Mouse (Mus musculus) CD4-positive, CD25-positive, alpha-beta regulatory T cell, adult 9 weeks (primary cell): Measurements from ENCODE around the gene Mylk3. TPM values are rescaled to one million over a fixed set of nuclear protein-coding genes. Genes with fewer than 3 reads are reported as not detected.

Experiments used
- polyA plus RNA-seq: library from polyadenylated mRNA; unstranded; fragments of 100-300 nt; shearing (Covaris generic); gene quantifications from one replicate; pipeline ENCODE4 v1.2.1, GENCODE M21; 2017

Gene Mylk3
- not detected for polyA plus RNA-seq

DNA sequence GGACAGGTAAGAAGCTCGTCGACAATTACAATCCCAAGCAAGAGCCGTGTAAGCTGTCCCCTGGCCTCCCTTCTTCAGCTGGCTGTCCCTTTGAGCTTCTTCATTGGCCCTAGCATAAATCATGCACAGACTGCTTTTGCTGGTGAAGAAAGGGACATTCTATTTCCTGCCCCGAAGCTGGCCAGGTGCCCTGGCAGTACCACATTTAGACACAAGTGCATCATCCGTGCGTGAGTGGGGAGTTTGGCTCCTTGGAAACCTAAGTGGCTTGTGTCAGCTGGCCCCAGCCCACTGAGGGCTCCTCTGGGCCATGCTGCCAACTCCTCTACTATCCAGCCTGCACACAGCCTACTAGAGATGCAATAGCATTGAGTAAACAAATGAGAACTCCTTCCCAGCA is at the start of gene Mylk3:
TSS of gene Mylk3 (minus strand) at position 141 of the 400 bp plus-strand sequence.

DNA sequence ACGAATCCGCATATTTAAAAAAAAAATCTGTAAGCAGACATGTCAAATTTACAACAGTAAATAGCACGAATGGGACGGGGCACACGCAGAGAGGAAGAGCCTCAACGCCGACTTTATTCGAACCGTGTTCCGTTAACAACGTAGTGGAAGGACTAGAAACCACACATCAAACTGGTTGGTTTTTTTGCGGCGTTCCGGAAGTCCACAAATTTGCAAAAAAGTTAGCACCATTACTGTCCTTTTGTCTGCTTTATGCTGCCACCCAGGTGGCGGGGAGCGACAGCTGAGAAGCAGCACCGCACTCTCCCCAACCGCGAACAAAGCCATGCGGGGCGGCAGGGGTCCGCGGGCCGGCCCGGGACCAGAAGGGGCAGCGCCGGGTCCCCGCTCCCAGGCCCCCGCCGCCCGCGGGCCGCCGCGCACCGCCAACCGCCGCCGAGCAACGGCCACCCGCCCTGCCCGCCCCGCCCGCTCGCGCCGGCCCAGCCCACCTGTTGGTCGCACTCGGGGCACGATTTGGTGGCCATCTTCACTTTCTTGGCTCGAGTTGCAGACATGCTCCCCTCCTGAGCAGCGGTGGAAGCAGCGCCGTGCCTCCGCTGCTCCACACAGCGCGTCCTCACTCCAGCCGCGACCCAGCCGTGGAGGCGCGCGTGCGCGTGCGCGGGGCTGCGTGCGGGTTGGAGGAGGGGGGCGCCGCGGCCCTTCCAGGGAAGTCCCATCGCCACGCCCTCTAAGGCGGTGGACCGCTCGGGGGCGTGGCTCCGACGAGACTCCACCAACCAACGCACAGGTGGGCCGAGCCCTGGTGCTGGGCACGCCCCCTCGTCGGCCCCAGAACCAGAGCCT is 46.2 kb upstream of the Mylk3 start, which contains the start of gene 4921524J17Rik:
TSS of gene 4921524J17Rik (minus strand) at position 666 of the 849 bp plus-strand sequence.

DNA sequence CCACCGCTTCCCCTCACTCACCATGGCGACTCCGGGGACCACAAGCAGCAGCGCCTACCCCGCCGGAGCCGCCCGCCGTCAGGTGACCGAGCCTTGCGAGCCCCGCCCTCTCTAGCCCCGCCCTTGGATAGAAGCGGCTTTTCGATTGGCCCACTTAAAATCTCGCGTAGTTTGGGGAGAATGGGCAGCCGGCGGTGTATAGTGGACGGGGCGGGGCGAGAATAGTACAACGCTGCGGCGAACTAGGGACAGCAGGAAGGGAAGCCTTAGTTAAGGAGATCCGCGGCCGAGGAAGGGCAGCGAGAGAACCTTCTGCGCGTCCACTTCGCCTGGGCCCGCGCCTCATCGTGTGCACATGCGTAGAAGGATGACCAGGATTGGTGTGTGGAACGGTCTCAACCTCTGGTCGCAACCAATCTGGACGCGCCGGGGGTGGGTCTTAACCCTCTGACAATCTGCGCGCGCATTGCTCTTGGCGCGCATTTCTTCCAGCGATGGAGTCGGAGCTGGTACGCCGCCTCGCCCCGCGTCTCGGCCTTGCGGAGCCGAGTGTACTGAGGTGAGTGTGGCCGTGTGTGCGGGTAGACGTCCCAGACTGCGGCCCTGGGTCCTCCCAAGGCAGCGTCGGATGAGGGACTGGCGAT is 86.6 kb downstream of the Mylk3 start, which contains the start of the genes Orc6 and Vps35:
TSS of gene Orc6 (plus strand) at position 199 of the 644 bp plus-strand sequence.
TSS of gene Vps35 (minus strand) at position 369 of the 644 bp plus-strand sequence.

Other genes with a start within 250 kb of the Mylk3 start
- not detected for gene Cks1brt, start 234.4 kb downstream of the Mylk3 start, polyA plus RNA-seq
- not detected for gene Olfr371, start 160.4 kb downstream of the Mylk3 start, polyA plus RNA-seq
- 29.8 TPM for gene Orc6, start 86.7 kb downstream of the Mylk3 start, polyA plus RNA-seq
- 120 TPM for gene Vps35, start 86.5 kb downstream of the Mylk3 start, polyA plus RNA-seq
- 44.5 TPM for gene 4921524J17Rik, start 46.5 kb upstream of the Mylk3 start, polyA plus RNA-seq
- gene Gpt2, start 106.2 kb upstream of the Mylk3 start, polyA plus RNA-seq = 0.36 TPM
- 154 TPM for gene Dnaja2, start 169.0 kb upstream of the Mylk3 start, polyA plus RNA-seq